Mouse (Mus musculus) kidney, postnatal 10 days (tissue): ENCODE data around the gene Gm17428.
"Not testable (repeated sequence)": the region's sequence is repeated elsewhere in the genome, so short reads cannot be mapped to it uniquely, and the experiment has no call there.

Experiments
- DNase-seq: peaks from one replicate; pipeline ENCODE4 v3.0.0; 2021; ENCODE audit warnings: mixed read lengths

The Gm17428 gene

DNA sequence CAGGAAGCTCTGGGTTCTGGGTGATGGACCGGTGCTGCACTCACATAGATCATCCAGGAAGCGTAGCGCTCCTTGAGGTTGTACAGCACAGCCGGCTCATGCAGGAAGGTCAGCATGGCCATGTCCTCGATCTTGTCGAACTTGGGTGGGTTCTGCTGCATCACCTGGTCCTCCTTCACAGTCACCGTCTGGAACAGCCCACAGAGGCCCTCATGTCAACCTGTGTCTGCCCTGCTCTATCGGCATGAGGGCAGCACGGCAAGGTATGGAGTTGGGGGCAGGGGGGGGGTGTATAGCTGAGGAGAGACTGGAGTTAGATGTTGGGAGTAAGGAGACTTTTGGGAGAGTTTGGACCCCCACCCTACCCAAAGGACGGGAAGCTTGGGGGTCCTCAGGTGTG lies 15.5 kb downstream of the Gm17428 start:
- DNase-seq: no peak

DNA sequence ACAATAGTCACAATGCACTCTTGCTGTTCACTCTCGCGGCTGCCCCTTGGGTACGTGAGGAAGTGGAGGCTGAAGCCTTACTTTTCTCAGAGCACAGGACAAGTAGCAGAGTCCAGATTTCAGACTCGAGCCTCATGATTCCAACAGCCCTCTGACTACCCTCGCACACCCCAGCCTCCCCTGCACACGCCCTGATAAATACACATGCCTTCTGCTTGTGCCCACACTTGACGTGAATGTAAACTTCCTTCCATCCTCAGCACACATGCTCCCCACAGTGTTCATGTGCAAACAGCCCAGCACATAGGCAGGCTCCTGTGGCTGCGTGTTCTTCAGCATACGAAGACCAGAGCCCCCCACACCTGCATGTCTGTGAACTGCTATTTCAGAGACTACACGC lies 16.9 kb downstream of the Gm17428 start:
- no peak for DNase-seq

DNA sequence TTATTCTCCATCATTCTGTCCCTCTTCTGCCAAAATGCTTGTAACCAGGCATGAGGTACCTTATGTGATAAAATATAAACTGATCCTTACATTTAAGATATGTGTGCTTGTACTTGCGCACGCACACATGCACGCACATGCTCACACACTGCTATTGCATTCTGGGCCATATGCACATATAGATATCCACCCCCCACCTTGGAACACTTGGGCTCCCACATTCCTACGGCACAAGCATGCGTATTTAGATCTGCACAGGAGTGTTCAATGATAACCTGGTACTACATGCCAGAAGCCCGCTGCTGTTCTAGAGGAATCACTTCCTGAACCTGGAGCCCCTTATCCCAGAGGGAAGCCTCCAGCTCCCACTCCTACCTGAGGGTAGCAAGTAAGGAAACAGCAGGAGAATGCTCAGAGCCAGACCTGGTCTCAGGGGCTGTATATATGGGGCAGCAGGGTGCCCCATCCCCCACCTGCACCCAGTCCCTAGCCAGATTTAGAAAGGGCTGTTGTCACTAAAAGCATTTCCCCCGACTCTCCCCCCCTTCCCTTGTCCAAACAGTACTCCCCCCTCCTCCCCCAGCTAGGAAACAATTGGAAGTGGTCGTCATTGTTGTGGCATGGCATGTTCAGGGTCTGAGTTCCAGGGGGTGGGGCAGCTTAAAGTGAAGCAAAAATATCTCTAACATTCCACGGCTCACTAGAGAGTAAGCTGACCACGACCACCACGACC lies 17.6 kb downstream of the Gm17428 start, which contains the start of gene Myh7:
Myh7 (minus strand) TSS at position 491 of the 733 bp plus-strand sequence.
- DNase-seq: no peak

DNA sequence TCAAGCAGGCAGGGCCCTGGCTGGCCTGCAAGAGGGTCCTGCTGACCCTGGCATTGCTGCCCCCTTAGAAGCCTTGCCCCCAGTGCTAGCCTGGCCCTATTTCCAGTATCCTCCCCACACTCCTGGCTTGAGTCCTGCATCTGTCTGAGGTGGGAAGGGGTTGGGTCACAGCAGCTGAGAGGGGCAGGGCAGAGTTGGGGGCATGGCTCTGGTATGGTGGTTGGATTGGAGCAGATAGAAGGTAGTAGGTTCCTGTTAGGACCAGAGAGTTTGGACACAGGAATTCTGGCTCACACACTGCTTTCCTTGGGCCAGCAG lies 18.1 kb downstream of the Gm17428 start:
- no peak for DNase-seq

DNA sequence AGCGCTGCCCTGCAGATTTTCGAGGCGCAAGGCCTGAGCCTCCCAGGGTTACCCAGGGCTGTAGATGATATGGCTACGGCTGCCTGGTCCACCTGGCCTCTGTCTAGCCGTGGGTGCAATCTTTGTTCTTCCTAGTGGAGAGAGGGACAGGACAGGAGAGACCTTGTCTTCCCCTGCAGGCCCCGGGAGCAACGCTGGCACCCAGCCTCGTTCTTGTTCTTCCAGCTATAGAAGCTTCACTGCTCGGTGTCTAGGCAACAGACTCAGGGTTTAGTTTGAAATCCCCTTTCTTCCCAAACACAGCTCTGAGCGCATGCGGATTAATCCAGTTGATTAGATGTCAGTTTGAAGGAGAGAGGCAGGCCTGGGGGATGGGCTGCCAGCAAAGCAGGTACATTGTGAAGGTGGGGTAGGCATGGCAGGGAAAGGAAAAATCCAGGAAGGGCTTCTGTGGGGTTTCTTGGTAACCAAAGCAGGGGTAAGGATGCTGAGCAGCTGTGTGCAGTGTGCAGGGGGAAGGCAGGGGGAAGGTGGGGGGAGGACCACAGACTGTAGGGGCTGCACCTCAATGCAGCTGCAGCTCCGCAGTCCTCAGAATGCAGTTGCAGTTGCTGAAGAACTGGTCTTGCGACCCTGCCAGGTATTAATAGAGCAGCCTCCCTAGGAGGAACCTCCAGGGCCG lies 18.9 kb downstream of the Gm17428 start:
- DNase-seq: no peak

DNA sequence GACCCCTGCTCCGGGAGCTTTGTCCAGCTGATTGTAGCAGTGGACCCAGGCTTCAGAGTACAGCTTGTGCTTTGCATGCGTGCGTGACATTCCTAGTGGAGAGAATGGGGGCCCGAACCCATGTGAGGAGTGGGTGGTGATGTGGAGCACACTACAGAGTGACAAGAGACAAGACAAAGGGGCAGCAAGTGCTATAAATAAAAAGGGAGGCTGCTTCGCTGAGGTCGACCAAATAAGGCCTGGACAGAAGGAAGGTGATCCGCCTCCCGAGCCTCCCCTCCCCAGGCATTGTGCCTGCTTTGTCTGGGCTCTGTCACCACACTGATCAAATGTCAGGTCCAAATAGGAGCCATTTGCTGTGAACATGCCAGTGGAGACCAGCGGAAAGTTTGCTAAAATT lies 20.1 kb downstream of the Gm17428 start:
- no peak for DNase-seq

DNA sequence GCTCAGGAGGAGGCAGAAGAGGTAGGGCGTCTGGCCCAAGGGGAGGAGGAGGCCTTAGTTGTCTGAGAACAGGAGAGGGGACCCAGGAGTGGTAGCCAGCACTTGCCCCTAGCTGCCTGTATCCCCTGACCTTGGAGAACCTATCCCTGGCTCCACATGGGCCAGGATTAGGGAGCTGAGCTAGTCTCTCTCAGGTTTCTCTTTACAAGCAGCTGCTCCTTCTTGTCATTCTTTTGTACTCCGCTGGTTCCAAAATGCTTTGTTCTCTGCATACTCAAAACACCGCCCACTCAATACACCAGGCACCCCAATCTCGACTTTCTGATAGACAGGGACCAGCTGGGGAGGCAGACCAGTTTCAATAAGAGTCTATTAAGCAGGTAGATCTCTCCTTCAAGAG lies 20.6 kb downstream of the Gm17428 start:
- no peak for DNase-seq

DNA sequence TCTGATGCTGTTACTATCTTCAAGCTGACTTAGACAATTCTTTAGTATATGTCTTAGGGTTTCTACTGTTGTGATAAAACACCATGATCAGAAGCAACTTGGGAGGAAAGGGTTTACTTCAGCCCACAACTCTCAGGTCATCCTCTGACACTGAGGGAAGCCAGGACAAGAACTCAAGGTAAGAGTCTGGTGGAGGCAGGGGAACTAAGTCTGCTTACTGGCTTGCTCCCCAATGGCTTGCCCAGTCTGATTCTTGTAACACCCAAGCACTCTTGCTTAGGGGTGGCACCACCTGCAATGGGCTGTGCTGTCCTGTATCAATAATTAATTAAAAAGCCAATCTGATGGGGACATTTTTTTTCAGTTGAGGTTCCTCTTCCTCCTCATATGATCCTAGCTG lies 21.9 kb downstream of the Gm17428 start:
- DNase-seq: no peak

DNA sequence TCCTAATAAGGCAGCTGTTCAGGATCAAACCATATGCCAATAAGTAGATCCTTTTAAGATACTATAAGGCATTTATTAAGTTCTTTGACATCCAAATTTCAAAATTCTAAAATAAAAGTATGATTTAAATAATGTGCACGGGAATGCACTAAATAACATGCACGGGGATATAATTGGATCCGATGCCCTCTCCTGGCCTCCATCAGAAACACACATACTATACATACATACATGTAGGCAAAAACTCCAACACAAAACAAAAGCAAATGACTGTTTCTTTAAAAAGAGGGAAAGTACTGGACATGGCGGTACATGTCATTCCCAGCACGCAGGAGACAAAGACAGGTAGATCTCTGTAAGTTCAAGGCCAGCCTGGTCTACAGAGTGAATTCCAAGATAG lies 23.1 kb downstream of the Gm17428 start:
- not testable (repeated sequence) for DNase-seq

DNA sequence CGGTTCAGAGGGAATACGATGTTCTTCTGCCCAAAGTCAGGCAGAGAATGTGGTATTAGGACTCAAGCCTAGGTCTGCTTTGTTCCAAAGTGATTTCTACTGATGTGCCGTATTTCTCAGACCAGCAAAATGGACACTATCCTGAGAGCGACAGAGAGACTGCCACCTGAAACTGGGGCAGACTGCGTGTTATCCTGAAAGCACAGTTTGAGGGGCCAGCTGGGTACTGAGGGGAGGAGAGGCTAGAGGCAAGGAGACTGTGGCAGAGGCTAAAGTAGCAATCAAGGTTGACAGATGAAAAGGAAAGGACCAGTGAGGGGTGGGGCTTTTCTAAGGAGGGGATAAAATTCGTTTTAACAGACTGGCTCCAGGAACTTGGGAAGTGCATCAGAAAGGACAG lies 24.1 kb downstream of the Gm17428 start:
- no peak for DNase-seq

DNA sequence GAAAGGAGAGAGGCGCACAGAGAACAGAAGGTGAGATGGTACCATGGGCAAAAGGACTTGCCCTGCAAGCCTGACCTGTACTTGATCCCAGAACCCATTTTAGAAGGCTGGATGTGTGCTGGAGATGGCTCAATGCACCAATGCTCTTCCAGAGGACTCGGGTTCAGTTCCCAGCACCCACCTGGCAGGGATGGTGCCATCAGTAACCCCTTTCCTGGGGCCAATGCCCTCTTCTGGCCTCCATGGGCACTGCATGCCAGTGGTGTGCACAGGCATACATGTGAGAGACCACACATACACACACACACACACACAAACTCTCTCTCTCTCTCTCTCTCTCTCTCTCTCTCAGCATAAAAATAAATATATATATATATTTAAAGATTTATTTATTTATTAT lies 24.7 kb downstream of the Gm17428 start:
- DNase-seq: no peak

DNA sequence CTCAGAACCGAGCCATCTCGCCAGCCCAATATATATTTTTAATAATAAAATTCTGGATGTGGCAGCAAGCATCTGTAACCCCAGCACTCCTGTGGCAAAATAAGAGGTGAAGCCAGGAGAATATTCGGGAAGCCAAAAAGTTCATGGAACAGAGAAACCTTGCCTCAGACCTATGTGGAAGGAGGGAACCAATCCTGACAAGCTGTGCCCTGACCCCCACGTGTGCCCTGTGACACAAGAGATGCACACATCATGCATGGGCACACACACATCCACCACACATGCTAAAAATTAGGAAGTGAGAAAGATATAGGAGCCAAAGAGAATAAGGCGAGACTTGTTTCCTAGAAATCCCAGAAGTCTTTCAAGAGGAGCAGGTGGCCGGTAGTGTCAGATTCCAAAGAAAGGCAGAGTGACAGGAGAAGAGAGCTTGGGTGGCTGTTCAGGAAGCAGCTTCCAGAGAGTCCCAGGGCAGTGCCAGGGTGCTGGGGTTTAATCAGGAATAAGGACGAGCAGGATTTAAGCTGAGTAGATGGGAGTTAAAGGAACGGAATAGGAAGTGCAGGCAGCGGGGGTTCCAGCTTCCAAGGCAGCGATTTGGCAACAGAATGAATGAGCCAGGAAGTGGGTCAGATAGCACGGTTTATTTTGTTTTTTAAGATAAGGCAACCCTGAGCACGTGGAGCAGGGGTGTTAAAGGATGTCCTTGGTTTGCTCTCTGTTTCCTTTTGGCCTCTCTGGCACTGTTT lies 25.4 kb downstream of the Gm17428 start:
- DNase-seq: no peak

DNA sequence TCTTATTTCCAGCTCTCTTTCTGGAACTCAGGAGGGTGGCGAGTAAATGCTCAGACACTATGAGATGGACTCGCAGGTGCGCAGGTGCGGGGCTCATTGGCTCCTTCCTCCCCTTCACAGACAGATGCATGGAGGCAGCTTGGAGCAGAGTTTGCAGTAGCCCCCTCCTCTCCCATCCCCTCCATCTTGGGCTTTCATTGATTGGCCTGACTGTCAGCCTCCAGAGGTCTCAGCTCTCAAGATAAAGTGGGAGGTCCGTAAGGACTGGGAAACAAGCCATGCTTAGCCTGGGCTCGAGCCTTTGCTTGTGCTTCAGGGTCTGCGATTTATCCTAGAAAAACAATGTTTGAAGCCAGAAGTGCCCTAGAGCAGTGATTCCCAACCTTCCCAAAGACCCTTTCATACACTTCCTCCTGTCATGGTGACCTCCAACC lies 26.0 kb downstream of the Gm17428 start:
- DNase-seq: no peak

DNA sequence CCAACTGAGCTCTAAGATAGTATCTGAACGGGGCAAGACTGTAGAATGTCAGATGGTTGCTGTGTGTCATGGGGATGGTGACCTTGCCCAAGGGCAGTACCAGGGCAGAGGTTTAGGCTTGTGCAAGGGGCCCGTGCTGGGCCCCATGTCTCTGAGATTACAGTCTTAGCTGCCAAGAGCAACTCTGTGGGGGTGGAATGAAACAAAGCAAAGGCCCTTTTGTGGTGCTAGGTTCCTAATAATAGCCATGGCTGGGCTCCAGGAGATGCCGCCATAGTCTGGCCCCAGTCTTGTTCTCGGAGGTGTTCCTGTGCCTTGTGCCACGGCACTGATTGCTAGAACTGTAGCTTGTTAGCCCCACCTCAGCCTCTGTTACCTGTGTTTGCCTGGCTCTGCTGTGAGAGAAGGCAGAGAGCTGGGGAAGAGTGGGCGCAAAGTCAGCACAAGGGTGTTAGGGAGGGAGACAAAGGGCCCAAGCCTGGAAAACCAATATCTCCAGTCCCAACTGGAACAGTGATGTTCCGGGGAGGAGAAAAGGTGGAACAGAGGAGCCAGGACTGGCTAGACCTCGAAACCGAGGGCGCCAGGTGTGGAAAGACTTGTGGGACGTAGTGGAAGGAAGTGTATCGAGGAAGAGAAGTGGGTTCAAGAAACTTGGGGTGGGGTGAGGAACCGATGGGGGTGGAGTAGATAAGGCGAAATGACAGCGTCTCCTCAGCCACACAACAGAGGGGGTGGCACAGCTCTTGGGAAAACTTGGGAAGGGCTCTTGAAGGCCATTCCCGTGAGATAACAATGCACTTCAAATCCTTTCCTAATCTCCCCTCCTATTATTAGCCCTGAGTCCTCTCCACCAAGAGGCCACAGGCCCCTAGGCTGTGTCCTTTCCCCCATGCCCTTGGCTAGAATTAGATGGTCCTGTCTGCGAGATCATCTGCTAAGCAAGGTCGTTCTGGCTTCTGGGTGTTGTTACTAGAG lies 27.4 kb downstream of the Gm17428 start:
- no peak for DNase-seq

DNA sequence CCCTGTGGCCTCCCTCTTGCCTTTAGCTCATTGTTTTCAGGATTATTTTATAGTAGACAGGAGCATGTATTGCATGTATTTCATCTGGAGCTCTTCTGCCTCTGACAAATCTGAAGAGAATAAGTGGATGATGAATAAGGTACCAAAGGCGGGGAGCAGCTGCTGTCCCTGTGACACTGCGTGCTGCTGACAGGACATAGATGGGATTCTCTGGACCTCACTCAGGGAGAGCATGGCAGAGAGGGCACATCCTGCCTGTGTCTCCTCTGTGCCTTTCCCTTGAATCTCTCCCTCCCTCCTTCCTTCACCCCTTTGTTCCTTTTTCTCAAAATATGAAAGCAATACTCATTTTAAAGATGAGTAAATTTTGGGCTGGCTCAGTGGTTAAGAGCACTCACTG lies 28.8 kb downstream of the Gm17428 start:
- no peak for DNase-seq

DNA sequence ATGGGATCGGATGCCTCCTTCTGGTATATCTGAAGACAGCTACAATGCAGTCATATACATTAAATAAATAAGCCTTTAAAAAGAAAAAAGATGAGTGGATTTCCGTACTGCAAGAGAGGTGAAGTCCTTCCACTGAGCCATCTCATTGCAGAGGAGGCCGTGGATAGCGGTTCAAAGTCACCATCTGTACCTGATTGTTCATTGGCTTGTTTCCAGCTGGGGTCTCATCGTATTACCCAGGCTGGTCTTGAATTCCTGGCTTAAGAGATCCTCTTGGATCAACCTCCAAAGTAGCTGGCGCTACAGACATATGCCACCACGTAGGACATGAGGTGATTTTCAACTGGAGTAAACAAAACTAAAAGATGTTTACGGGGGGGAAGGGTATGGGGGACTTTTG lies 29.2 kb downstream of the Gm17428 start:
- DNase-seq: no peak

DNA sequence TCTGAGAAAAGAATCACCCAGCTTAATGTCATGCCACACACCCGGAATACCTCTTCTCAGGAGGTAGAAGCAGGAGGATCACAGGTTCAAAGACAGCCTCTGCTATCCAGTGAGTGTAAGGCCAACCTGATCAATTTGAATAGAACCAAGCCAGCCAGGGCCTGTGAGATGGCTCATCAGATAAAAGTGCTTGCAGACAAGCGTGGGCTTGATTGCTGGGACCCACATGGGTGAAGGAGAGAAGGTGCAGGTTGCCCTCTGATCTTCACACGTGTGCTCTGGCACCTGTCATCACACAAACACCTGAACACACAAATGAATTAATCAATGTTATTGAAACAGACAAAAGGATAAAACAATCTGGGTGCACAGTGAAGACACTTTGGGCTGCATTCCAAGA lies 29.8 kb downstream of the Gm17428 start:
- DNase-seq: no peak

DNA sequence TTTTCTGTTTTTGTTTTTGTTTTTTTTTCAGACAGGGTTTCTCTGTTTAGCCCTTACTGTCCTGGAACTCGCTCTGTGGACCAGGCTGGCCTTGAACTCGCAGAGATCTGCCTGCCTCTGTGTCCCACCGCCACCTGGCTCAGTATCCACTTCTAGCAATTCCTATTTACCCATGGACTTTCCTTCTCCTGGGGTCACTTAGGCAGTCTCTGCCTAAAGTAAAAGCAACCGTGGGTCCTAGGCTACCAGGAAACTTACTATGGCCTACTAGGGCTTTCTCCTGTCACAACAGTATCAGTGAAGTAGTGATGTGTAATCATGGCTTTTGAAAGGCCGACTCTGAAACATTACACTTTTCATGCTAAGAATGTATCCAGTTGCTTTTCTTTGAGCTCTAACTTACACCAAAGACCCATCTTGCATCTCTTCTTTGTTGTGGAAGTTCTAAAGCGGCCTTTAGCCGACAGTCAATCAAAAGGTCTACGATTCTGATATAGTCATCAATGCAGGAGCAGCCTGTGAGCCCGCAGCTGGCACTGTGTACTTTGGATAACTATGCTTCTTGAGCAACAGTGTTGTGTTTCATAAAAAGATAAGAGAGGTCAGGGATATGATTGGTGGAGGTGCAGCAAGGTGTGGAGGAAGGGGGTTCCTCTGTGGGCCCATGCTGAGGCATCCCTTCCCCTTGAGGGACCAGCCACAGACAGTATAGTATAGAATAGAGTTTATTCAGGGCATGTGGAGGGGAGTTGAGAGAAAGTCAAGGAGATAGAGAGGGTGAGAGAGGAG lies 30.6 kb downstream of the Gm17428 start:
- DNase-seq: no peak

DNA sequence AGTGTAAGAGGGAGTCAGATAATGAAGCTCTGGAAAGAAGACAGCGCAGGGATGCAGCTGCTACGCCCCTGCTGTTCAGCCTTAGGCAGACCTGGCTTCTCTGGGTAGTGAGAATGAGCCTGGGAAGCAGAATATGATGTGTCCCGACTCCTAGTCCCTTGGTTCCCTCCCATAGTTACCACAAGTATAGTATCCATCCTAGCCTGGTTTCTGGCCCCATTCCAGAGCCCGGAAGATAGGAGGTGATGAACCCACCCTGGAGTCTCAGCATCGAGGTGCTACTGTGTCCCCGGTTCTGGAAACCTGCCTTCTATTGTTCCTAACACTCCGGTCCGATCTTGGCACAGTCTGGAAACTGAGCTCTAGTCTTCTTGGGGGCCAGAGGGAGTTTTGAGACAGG lies 31.7 kb downstream of the Gm17428 start:
- DNase-seq: no peak

DNA sequence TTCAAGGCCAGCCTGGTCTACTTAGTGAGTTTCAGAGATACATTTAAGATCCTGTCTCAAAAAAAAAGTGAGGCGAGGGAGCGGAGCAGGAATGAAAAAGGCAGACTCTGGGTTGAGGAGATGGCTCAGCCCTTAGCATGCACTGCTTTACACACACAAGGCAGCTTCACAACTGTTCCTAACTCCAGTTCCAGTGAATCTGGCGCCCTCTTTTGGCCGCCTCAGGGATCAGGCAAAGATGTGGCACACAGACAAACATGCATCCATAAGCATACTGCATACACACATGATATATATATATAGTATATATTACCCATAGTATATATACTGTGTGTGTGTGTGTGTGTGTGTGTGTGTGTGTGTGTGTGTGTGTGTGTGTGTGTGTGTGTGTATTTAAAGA lies 34.4 kb downstream of the Gm17428 start:
- DNase-seq: peak; percentile 35

DNA sequence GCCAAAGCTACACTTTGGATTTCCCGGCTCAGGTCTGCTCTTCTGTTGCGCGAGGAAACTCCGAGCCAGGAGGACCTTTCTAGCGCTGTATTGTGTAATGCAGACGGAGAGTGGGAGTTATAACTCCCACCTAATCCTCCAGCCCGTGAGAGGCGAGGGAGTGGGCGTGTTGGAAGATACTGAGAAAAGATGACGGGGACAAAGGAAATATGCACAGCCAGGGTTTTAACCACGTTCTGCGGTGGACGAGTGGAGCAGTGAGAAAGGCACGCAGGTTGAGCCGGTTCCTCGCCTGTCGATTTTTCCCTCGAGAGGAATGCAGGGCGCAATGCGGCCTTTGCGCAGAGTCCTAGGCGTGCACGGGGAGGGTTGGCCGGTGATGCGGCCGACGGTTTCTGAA lies 37.9 kb downstream of the Gm17428 start:
- no peak for DNase-seq
